Mouse (Mus musculus) layer of hippocampus, adult 2 months (tissue): ENCODE measurements around the gene Slc29a4. TPM values are rescaled to one million over a fixed set of nuclear protein-coding genes. Genes with fewer than 3 reads are reported as not detected.
A peak's percentile ranks its signal among the peaks of the same experiment; 100 is the strongest.

Experiments used
- DNase-seq, 2 experiments: peaks; one replicate each; pipeline ENCODE4 v3.0.0; 2022; ENCODE audit warnings: low spot score in 2 of 2
- H3K27ac ChIP-seq: fragments of 200-600 bp; 2 replicates; pipeline ENCODE4 v1.8.1; 2022
- H3K4me3 ChIP-seq: fragments of 200-600 bp; 2 replicates; pipeline ENCODE4 v1.8.1; 2022; ENCODE audit warnings: mild to moderate bottlenecking
- CTCF ChIP-seq: fragments of 200-600 bp; conservative IDR thresholded peaks from 2 replicates; pipeline ENCODE4 v1.8.1; 2022; ENCODE audit warnings: antibody characterized with exemption, mild to moderate bottlenecking, moderate library complexity
- total RNA-seq, 2 experiments: library from RNA; stranded (reverse); gene quantifications; 2 replicates each; pipeline ENCODE4 v1.2.3; 2021

Gene Slc29a4
- total RNA-seq, 2 experiments from 2014 or later = 54.0 to 57.7 TPM

DNA sequence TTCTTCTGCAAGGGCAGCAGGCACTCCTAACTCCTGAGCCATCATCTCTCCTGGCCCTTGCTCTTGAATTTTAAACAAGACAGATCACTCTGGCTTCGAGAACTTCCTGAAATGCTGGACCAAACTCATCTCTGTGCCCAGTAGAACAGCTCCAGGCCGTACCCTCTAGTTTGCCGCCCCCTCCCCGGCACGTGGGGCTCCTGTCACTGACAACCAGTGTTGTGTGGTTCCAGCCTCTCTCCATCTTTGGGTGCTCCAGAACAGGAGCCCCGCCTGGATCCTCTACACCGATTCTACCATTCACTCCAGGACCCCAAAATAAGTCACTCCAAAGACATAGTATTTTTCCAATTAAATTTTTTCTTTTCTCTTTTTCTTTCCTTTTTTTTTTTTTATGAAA, 32.0 kb downstream of the Slc29a4 start:
- H3K27ac ChIP-seq = no peak overlapping the region
- DNase-seq = no peak
- H3K4me3 ChIP-seq = no peak overlapping the region
- no peak for TF ChIP-seq CTCF

DNA sequence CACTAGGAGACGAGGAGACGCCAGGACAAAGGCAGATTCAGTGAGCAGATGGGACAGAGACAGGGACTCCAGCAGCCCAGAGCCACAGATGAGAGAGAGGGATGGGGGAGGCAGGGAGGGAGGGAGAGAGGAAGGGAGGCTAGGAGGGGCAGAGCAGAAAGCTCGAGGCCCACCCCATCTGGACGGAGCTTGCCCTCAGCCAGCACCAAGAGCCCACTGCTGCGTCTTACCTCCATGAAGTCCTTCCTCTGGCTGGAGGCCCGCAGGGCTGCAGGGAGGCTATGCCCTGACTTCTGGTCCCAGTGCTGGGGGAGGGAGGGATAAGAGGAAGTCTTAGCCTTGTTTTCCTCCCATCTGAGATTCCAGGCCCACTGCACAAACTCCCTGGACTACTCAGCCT, 34.4 kb downstream of the Slc29a4 start:
- Histone ChIP-seq H3K27ac (peak overlapping the region; percentile 61; the same call in 1 of the 2 replicates), H3K4me3 (no peak overlapping the region)

DNA sequence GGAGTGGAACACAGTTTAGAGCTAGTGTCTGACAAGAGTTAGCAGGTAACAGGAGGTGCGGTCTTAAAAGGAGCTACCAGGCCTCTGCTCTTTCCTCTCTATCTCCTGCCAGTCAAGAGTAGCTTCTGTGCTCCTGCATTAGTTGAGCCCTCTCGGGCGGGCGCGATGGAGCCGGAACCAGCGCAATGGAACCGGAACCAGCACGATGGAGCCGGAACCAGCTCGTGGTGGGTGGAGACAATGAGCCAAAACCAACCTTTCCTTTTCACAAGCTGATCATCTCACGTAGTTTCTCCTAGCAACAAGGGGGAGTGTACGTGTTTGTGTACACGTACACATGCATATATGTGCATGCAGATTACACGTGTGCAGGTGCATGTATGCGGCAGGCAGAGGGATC, 36.0 kb downstream of the Slc29a4 start:
- DNase-seq = no peak
- H3K4me3 ChIP-seq = no peak overlapping the region
- no peak for TF ChIP-seq CTCF
- no peak overlapping the region for H3K27ac ChIP-seq

More for the DNA sequence above, 34.4 kb downstream of the Slc29a4 start:
- no peak for TF ChIP-seq CTCF
- DNase-seq = no peak

DNA sequence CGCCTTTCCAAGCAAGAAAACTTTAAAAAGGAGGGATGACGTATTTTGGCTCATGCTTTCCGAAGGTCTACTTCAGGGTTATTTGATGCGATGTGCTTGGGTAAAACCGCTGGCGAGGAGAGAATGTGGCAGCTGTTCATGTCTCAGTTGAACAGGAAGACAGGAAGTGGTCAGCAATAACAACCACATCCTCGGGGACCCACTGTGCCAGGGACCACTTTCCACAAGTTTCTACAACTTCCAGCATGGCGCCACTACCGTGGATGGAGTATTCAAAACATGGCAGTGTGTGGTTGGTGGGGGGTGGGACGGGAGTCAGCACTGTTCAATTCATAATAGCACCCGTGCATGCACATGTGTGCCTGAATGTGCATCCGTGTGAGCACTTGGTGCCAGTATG, 38.0 kb downstream of the Slc29a4 start:
- H3K4me3 ChIP-seq = no peak overlapping the region
- no peak for TF ChIP-seq CTCF
- DNase-seq = no peak
- H3K27ac ChIP-seq = no peak overlapping the region

DNA sequence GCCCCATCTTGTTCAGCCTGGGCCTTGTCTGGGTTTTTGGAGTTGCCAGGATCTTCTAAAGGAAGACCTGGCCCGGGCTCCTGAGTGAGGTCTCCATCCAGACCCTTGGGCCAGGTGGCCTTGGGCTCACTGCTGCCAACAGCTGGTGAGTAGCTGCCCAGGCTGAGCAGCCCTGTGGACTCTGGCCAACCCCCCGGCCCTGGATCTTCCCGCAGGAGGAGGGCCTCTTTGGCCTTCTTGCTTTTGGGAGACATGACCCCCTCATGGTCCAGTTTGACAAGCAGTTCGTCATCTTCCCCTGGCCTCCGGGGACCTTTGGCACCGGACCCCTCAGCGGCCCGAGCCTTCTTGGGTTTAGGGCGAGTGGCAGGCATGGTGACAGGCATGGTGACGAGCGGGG, 39.6 kb downstream of the Slc29a4 start:
- peak; percentile 24 for TF ChIP-seq CTCF
- no peak for DNase-seq
- Histone ChIP-seq H3K27ac (no peak overlapping the region), H3K4me3 (no peak overlapping the region)

DNA sequence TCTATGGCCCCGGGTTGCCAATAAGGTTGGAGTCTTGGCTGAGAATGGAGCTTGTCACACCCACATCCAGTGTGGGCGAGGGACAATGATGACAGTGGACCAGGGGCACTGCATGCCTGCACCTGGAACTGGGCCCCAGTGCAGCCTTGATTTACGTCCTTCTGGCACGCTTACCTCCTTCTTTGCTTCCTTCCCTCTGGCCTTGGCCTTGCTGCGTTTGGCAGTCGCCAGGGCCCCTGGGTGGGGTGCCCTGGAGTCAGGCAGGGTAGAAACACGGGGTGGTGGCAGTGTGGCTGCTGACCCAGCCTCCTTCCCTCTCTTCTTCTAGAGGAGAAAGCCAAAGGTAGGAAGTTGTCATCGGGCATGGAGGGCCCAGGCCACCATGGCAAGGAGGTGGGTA, 47.6 kb downstream of the Slc29a4 start:
- Histone ChIP-seq H3K4me3 (no peak overlapping the region), H3K27ac (no peak overlapping the region)
- DNase-seq = no peak
- no peak for TF ChIP-seq CTCF

DNA sequence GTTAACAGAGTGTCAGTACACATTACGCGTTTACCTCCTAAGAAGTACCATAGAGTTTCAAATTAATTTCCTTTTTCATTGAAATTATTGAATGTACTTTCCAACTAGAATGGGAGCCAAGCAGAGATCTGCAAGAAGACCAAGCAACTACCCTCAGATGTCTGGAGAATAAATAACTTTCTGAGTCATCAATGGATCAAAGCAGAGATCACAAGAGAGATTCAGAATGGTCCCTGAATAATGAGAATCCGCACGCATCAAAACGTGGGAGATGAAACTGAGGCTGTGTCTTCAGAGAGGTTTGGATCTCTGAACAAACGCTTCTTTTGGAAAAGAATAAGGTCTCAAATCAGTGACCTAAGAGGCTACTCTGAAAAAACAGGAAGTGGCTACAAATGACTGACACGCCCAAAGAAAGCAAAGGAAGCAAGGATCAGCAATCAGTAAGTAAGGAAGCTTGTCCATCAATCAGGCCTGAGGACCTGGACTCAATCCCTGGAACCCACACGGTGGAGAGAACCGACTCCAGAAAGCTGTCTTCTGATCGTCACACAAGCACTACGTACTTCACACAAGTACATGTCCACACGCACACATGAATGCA, 54.8 kb downstream of the Slc29a4 start:
- Histone ChIP-seq H3K4me3 (no peak overlapping the region), H3K27ac (no peak overlapping the region; the same call in 1 of the 2 replicates)
- DNase-seq = no peak
- no peak for TF ChIP-seq CTCF

DNA sequence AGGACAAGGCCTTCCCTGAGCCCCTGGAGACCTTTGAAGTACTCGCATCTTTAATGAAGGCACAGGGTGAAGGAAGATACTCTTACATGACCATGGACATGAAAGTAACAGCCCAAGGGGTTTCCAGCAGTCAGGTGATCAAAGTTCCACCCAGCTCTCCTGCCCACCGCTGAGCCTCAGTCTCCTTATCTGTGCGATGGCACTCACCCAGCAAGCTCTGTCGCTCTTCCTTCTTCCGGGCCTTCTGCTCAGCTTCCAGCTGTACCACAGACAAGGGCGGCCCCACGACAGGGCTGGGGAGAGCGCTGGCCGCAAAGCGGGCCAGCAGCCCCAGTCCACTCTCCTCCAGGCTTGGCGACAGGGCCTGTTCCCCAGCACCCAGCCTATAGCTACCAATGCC, 57.9 kb downstream of the Slc29a4 start:
- no peak for DNase-seq
- Histone ChIP-seq H3K4me3 (no peak overlapping the region), H3K27ac (peak overlapping the region; percentile 18; the same call in 1 of the 2 replicates)
- no peak for TF ChIP-seq CTCF

DNA sequence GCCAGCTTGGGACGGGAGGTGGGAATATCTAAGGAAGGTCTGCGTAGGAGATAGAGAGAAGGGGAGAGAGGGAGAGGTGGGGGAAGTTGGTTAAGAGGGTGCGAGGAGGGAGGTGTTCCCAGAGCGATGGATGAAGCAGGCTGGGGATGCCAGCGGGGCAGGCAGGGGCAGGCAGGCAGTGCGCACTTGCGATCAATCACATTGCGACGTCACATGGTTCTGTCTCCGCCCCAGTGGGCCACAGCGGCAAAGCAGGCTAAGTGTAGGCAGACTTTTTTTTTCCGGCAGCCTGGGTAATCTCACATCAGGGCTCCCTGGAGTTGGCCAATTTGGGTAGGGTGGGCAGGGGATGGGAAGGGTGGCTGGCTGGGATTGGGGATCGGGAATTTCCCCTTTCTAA, 59.9 kb downstream of the Slc29a4 start:
- H3K27ac ChIP-seq = no peak overlapping the region
- no peak overlapping the region for H3K4me3 ChIP-seq
- peak; percentile 47 for TF ChIP-seq CTCF
- no peak for DNase-seq

DNA sequence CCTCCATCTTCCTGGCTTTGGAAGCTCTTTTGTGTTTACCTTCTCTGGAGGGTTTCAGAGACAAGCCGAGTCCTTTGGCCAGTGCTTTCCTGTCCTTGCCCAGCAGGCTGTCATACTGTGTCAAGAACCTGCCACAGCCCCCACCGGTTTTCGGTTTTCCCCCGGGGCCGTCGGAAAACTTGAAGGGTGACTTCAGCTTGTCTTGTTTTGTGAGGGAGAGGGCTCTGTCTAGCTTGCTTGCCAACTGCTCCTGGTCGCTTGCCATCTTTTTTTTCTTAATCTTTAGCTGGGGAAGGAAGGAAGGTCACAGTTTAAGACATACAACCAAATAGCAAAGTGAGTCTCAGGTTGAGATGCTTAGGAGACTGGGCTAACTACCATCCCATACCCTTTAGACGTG, 67.5 kb downstream of the Slc29a4 start:
- Histone ChIP-seq H3K4me3 (no peak overlapping the region), H3K27ac (peak overlapping the region; percentile 32; the same call in 1 of the 2 replicates)
- no peak for DNase-seq
- TF ChIP-seq CTCF = no peak

DNA sequence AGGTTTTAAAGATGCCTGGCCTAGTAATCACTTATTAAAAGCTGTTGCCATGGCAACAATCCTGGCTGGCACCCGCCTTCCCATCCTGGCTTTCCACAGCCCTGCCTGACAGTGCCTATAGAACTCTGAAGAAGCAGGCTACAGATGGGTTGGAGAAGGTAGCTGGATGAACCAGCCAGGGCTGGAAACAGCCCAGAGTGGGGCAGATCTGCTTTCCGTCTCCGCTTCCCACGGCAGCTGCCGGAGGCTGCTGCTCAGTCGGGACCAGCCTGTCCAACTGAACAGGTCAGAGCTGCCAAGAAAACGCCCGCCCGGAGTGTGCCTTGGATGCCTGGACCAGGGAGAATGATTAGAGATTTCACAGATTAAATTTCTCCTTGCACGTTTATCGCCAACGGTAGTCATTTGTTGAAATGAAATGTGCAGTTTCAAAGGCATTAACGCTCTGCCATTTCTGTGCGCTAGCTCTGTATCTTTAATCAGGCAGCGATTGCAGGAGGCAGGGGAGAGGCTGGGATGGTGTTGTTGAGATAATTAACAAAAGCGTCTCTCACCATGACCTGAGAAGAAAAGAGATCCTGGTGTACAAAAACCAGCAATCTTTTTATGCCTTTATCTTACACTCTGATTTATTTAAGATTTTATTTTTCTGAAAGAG, 69.1 kb downstream of the Slc29a4 start:
- peak; percentile 65 to 86 for DNase-seq
- H3K27ac ChIP-seq = peak overlapping the region; percentile 76
- TF ChIP-seq CTCF = no peak

DNA sequence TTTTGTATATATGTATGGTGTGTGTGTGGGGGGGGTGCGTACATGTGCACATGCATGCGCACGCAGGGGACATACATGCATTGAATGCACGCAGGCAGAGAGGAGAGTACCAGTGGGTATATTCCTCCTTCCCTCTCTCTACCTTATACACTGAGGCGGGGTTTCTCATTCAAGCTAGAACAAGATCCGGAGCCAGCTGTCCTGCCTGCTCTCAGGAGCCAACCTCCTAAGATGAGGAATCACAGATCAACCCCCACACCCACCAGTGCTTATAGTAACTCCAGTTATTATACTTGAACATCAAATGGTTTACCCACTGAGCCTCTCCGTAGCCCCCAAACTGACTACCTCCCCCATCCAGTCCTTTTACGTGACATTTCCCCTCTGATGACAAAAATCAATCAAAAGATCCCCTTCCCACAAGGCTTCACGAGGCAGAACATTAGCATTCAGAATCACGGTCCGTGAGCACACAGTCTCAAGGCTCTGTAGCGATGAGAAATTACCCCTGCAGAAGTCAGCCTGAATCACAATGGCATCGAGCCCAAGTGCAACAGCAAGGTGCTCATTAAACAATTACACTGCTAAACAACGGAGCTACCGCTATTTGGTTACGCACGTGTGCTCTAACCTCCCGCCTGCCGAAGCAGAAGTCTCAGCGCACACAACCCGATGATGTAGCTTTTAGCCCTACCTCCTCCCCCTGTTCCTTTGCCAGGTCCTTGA, 69.9 kb downstream of the Slc29a4 start:
- no peak overlapping the region for H3K4me3 ChIP-seq
- TF ChIP-seq CTCF = no peak
- H3K27ac ChIP-seq = peak overlapping the region; percentile 76
- no peak for DNase-seq

More for the DNA sequence above, 69.1 kb downstream of the Slc29a4 start:
- no peak overlapping the region for H3K4me3 ChIP-seq

DNA sequence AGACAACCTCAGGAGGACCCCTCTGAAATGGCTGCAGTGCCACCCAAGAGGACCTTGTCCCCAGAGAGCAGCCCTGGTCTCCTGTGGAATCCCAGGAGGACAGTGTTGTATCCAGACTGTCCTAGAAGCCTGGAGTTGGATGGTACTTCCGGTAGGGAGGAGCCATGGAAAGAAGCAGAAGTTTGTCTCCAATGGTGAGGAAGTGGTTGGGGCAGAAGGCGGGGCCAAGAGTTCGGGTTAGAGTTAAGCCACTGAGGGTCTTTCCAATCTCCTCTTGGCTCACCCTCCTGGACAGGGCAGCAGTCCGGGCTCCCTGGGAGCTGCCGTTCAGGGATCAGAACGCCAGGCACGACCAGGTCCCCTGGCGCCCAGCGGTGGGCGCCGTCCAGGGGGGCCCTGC, 72.0 kb downstream of the Slc29a4 start:
- TF ChIP-seq CTCF = no peak
- Histone ChIP-seq H3K4me3 (no peak overlapping the region), H3K27ac (no peak overlapping the region)
- no peak for DNase-seq
